8 mouse cellular contexts compared by ENCODE assay signal in genomic region chr19:50258718-50259413, GRCm38 (mm10).
DNase-seq lines count a peak whose midpoint lies in the region; ATAC-seq and TF ChIP-seq lines count a peak whose summit lies in the region.
"Had no signal": no experiment of that assay in that cellular context is flagged by ENCODE, and none has a peak within 500 bp of the region (broad histone marks: within the 10 kb centered on the region; RNA-seq: fewer than 3 reads in every experiment).

No protein-coding gene starts in this region.

- no peak for ATAC-seq in hindbrain, postnatal 0 days
- no peak for ATAC-seq in liver, embryonic 13.5 days (ENCODE audit: low read depth)

- no peak overlapping the region for H3K27ac ChIP-seq in embryonic facial prominence, embryonic 10.5 days (replicated peaks)
- H3K27ac ChIP-seq in hindbrain, postnatal 0 days: no peak overlapping the region
- H3K27ac ChIP-seq in liver, embryonic 13.5 days: no peak overlapping the region
- H3K27ac ChIP-seq: heart, embryonic 15.5 days had no signal

- peak; percentile 93 for TF ChIP-seq CTCF in hindbrain, postnatal 0 days (IDR thresholded peaks at IDR 0.05; ENCODE audit: low read depth)

- no peaks in the 10 kb centered on the region for H3K9me3 ChIP-seq in embryonic facial prominence, embryonic 10.5 days
- no peaks in the 10 kb centered on the region for H3K9me3 ChIP-seq in hindbrain, postnatal 0 days (ENCODE audit: low read length)
- no peaks in the 10 kb centered on the region for H3K9me3 ChIP-seq in liver, embryonic 13.5 days (replicated peaks)
- H3K9me3 ChIP-seq: heart, embryonic 15.5 days had no signal

- no peaks in the 10 kb centered on the region for H3K36me3 ChIP-seq in embryonic facial prominence, embryonic 10.5 days (replicated peaks)
- no peaks in the 10 kb centered on the region for H3K36me3 ChIP-seq in hindbrain, postnatal 0 days (ENCODE audit: insufficient read depth, low read length)
- H3K36me3 ChIP-seq in liver, embryonic 13.5 days: no peaks in the 10 kb centered on the region
- H3K36me3 ChIP-seq: heart, embryonic 15.5 days had no signal

- peaks cover 4% of the 10 kb centered on the region; the same call in 1 of the 2 replicates for H3K4me1 ChIP-seq in embryonic facial prominence, embryonic 10.5 days
- H3K4me1 ChIP-seq in hindbrain, postnatal 0 days (ENCODE audit: insufficient read depth, low read length): no peaks in the 10 kb centered on the region
- H3K4me1 ChIP-seq in liver, embryonic 13.5 days (replicated peaks): no peaks in the 10 kb centered on the region
- H3K4me1 ChIP-seq: heart, embryonic 15.5 days had no signal

- DNase-seq in urinary bladder, postnatal 14 days (ENCODE audit: low spot score): peak; percentile 25
- no peak for DNase-seq in urinary bladder, postnatal 10 days (ENCODE audit: low spot score)
- DNase-seq in adrenal gland, postnatal 14 days: peak; percentile 59
- DNase-seq in embryonic facial prominence, embryonic 10.5 days (ENCODE audit: low spot score): peak; percentile 67
- DNase-seq in hindbrain, postnatal 0 days (ENCODE audit: low spot score): peak; percentile 90
- DNase-seq in liver, embryonic 13.5 days: peak; percentile 1
- DNase-seq in right cerebral cortex, postnatal 25 days: peak; percentile 14

- H3K4me2 ChIP-seq in hindbrain, postnatal 0 days (ENCODE audit: low read depth, low read length): no peak overlapping the region
- H3K4me2 ChIP-seq in liver, embryonic 13.5 days: no peak overlapping the region
- H3K4me2 ChIP-seq: heart, embryonic 15.5 days had no signal

- H3K9ac ChIP-seq in hindbrain, postnatal 0 days (replicated peaks; ENCODE audit: low read length): no peak overlapping the region
- no peak overlapping the region for H3K9ac ChIP-seq in liver, embryonic 13.5 days
- H3K9ac ChIP-seq: heart, embryonic 15.5 days had no signal

- H3K4me3 ChIP-seq in embryonic facial prominence, embryonic 10.5 days: no peak overlapping the region
- no peak overlapping the region for H3K4me3 ChIP-seq in hindbrain, postnatal 0 days (ENCODE audit: low read length)
- no peak overlapping the region for H3K4me3 ChIP-seq in liver, embryonic 13.5 days (replicated peaks)
- H3K4me3 ChIP-seq: heart, embryonic 15.5 days had no signal

- 44% methylated on average over 16 of the region's 16 CpGs for WGBS in embryonic facial prominence, embryonic 10.5 days
- 39% methylated on average over 16 of the region's 16 CpGs for WGBS in hindbrain, postnatal 0 days
- 31% methylated on average over 16 of the region's 16 CpGs for WGBS in liver, embryonic 13.5 days (ENCODE audit: insufficient replicate concordance)

- H3K27me3 ChIP-seq in embryonic facial prominence, embryonic 10.5 days (replicated peaks; ENCODE audit: low read depth, poor library complexity, severe bottlenecking): no peaks in the 10 kb centered on the region
- no peaks in the 10 kb centered on the region for H3K27me3 ChIP-seq in hindbrain, postnatal 0 days (ENCODE audit: insufficient read depth, low read length)
- no peaks in the 10 kb centered on the region for H3K27me3 ChIP-seq in liver, embryonic 13.5 days
- H3K27me3 ChIP-seq: heart, embryonic 15.5 days had no signal
